Mouse (Mus musculus) hindlimb bud, embryonic 11.5 days (tissue): ENCODE results near the gene Hdlbp.

Experiments
- DNase-seq: peaks from one replicate; pipeline ENCODE4 v3.0.0-alpha.2; 2012; ENCODE audit warnings: low read depth, low spot score; ENCODE audit errors: extremely low spot score

Hdlbp gene

DNA sequence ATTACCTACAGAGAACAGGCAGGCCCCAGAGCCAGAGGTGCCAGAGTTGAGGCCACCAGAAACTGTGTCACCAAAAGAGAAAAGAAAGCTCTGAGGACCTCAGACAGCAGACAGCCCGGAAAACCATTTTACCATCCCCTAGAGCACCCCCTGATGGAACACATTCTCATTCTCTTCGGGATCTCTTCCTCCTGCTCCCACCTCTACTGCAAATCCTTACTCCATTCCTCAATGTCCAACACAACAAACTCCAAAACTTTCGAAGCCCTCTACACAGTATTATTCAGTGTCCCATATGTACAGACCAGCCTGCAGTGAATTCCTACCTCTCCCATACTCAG lies 32.8 kb downstream of the Hdlbp start:
- DNase-seq = no peak

DNA sequence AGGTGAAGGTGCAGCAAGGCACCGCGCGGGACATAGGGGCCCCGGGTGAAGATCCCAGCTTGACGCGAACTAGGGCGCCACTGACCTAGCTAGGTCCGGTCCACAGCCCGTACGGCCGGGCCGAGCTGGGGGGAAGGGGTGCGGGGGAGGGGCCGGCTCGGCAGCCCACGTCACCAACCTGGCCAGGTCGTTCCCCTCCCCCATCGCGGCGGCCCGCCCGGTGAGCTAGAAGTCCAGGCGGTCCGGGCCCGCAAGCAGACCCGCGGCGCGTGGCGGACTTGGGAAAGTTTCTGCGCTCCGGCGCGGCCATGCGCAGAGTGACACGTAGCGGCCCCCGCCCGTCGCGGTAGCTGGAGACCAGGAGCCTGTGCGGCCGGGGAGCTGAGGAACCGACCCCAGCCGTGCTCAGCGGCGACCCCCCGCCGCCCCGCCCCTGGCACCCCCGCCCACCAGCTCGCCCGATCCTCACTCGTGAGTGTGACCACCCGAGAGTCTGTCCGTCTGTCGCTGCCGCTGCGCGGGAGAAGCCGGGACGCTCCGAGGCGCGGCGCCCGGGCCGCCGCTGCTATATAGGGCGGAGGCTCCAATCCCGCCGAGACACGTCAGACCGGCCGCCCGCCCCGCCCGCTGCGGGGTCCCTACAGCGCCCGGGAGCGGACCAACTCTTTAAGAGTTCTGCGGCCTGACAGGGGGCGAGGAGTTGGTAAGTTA lies 33.3 kb downstream of the Hdlbp start:
- DNase-seq = no peak

DNA sequence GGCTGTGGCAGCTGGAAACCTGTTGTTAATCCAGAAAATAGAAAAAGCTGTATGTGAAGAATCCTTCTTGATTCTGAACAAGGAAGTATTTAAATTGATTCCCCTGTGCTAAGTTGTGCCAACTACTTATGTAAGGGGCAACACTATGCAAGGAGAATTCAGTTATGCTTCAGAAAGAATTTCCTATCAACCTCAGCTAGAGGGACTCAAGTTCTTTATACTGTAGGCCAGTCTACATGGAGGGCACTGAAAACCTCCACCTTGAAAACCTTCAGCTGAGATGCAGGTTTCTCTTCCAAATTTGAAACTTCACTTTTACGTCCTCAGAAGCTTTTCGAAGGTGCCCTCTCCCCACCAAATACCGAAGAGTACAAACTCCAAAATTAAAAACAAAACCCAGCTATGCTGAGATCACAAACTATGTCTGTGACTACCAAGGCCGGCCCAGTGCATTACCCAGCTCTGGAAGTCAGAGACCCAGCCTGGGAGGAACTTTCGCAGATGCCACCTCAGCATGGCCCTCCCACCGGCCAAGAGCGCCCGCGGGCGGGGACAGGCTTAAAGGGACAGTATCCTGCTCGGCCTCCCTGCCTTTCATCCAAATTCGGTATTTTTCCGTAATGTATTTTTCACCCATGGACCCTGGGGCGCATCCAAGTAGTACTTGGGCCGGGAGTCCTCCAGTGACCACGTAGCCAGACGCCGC lies 34.1 kb downstream of the Hdlbp start:
- DNase-seq = peak; percentile 26

DNA sequence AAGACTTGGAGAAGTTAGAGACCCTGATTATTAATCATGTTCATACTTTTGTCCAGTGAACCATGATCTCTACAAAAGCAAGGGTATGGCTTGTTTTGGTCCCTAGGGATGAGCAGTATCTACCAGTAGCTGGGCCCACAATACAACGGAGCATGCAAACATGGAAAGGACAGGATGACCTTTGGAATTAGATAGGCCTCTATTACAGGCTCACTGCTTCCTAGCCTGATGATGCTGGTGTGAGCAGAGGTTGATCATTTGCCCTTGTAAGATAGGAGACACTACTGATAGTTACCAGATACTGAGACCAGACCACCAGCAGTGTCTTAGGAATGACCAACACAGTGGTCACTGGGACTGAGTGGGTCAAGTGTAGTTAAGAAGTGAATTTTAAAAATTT lies 39.3 kb downstream of the Hdlbp start:
- DNase-seq = no peak

DNA sequence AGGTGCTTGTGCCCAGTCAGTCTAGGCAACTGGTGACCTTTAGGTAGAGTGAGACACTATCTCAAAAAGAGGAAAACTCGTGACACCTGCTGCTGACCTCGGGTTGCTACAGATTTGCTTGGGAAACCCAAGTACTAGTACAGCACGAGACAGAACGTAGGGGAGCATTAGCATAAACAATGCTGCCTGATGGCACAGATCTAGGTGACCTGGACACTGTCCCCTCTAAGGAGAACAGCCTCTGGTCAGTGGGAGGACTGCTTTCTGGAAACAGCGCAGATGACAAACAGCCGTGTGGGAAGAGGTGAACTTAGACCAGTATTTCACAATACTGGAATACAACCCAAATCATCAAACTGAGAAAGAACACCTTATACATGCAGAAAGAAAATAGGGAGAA lies 46.5 kb downstream of the Hdlbp start:
- no peak for DNase-seq

DNA sequence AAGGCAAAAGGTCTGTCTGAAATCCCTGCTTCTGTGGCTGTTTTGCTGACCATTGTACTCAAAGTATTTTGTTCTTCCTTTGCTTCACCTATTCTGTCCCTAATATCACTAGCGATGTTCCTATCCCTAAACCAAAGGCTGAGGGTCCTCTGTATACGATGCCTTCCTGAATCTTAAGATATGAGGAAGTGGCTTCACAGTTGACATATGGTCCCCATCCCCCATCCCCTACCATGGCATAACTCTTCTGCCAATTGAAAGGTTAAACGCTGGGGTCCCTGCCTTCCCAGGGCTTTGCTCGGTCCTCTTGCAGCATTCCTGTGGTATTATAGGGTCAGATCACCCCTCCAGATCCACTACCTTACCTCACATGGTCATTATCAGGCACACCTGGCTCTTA lies 75.2 kb downstream of the Hdlbp start:
- no peak for DNase-seq

DNA sequence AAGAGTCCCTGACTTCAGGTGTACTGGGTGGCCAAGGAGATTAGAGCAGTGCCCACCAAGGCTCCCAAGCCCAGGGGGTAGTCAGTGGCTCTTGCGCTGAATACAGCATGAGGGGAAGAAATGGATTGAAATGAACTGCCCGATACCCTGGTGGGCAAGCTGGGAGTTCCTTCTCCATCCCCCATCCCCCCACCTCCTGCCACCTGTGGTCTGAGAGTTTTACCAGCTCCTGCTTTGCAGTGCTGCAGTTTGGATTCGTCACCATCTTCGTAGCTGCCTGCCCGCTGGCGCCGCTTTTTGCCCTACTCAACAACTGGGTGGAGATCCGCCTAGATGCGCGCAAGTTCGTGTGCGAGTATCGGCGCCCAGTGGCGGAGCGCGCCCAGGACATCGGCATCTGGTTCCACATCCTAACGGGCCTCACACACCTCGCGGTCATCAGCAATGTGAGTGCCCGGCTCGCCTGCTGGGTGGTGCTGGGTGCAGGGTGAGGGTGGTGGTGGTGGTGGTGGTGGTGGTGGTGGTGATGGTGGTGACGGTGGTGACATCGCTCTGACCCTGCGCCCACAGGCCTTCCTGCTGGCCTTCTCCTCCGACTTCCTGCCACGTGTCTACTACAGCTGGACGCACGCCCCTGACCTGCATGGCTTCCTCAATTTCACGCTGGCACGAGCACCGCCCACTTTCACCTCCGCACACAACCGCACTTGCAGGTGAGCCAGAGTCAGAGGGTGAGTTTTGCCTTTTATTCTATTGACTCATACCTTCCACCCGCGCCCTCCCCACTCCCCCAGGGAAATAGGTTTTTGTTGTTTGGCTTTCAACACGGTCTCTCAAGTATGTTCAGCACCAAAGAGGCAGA lies 77.2 kb downstream of the Hdlbp start:
- DNase-seq = no peak

DNA sequence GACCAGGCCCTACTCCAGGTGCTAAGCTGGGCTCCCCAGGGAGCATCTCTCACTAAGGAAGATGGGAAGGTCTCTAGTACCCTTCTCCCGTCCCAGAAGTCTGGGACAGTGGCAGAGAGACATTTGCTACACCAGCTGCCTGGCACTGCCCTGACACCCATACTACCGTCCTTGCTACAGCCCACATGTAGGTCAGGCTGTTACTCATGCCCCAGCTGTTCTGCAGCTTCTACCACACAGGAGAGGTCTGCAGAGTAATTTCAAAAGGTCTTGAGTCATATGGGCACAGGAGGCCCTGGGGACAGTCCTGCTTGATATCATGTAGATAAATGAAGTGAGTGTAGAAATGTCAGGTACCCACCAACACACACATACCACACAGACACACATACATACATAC lies 89.7 kb downstream of the Hdlbp start:
- no peak for DNase-seq

DNA sequence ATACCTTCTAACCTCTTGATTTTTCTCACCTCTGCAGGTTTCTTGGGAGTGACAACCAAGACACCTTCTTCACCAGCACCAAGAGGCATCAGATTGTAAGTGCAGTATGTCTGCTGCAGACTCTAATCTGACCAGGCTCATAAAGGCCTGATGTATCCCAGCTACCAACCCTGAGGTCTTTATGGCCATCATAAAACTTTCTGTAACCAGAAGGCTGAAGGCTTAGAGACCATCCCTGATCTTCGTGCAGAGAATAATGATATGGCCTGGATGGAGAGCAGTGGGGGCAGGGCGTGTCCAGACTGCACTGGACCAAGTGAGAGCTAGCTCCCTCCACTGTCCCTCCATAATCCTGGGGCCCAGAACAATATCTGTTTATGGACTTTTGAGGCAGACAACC lies 91.4 kb downstream of the Hdlbp start:
- DNase-seq = no peak

DNA sequence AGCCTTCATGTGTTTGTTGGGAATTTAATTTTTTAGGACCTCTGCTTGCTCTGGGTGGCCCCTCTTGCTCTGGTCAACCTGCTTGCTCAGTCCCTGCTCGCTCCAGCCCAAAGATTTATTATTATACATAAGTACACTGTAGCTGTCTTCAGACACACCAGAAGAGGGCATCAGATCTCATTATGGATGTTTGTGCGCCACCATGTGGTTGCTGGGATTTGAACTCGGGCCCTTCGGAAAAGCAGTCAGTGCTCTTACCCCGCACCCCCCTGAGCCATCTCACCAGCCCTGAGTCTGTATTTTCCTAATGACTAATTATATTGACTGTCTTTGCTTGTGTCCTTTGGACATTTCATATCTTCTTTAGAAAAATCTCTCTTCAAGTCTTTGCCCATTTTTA lies 99.5 kb downstream of the Hdlbp start:
- DNase-seq = no peak

DNA sequence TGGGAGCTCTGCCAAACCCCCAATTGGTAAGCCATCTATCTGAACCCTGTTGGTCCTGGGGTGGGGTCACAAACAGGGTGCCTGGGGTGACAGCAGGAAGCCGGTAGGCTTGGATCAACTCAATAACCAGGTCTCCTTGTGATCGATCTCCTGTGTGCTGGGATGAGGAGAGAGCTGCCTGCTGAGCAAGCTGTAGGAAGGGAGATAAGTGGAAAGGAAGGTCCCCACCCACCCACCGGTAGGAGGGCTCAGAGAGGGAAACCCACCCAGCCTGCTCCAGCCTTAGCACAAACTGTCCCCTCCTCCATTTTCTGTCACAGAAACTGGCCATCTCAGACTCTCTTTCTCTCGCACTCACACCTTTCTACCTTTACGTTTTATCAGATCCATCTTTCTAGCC lies 101.3 kb downstream of the Hdlbp start:
- DNase-seq = no peak

DNA sequence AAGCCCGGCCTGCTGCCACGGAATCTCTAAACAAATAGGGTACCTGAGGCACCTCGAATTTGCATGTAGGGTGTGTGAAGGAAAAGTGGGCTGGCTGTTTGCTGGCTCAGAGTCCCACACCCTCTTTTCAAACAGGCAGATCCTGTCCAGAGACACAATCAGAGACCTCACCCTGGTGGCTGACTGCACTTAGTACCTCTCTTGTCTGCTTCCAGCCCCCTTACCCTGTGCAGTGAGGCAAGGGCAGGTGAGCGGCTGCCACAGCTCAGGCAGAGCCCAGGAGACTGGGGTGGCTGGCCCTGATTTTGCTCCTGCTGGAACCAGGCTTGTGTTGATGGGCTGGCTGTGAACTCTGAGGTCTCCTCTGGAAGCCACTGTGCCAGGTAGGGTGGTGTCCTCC lies 105.0 kb downstream of the Hdlbp start, which contains the start of gene Ano7:
Ano7 (plus strand) TSS at position 266 of the 400 bp plus-strand sequence.
- no peak for DNase-seq

DNA sequence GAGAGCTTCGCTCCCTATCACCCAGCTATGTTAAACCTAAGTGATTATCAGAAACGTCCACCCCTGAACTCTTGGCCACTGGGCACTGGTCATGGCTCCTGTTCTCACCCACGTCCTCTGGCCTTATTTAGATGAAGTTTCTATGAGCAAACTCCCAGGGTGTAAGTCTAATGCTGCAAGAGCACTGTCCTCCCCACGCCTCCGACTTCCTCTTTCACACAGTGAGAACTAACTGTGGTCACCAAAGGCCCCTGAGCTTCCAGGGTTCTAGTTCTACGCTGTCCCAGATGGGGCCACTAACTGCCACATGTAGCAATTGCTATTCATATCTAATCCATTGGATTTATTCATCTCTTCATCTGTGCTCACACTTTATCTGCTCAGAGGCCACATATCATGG lies 113.0 kb downstream of the Hdlbp start:
- DNase-seq = no peak

DNA sequence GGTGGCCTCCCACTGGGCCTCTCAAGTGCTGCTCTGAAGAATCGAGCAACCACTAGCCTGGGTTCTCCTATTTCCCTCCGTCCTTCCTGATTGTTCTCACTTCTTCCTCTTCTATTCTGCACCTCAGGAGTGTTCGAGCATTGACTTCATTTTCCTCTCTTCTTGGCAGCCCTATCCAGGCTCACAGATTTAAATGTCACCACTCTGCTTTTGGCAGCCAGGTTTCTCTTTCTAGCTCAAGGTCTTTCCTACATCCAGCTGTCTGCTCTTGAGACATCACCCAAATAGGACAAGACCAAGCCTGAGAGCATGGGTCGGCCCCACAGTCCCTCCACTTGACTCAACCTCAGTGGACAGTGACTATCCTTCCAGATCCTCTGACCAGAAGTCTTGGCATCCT lies 116.0 kb downstream of the Hdlbp start:
- no peak for DNase-seq
